8 mouse cellular contexts compared by ENCODE assay signal in genomic region chr1:156674195-156675000, GRCm38 (mm10). TPM values are rescaled to one million over a fixed set of nuclear protein-coding genes. Genes with fewer than 3 reads are reported as not detected.
A peak's percentile ranks its signal among the peaks of the same experiment; 100 is the strongest.
DNase-seq lines count a peak whose midpoint lies in the region; ATAC-seq lines count a peak whose summit lies in the region.

Gene Tor3a (minus strand): TSS chr1:156674356.

- peak within 1 kb of the TSS; percentile 57 for H3K9ac ChIP-seq in hindbrain, embryonic 11.5 days (ENCODE audit: low read depth, low read length)

- no peaks in the 10 kb centered on the region for H3K27me3 ChIP-seq in hindbrain, embryonic 11.5 days (ENCODE audit: control insufficient read depth, insufficient read depth, low read length)

- 8% methylated on average over 37 of the region's 37 CpGs for WGBS in hindbrain, embryonic 11.5 days

- H3K9me3 ChIP-seq in hindbrain, embryonic 11.5 days (ENCODE audit: control insufficient read depth, low read length) = no peaks in the 10 kb centered on the region

- H3K27ac ChIP-seq in hindbrain, embryonic 11.5 days (ENCODE audit: low read depth, low read length) = no peak within 1 kb of the TSS

- H3K36me3 ChIP-seq in hindbrain, embryonic 11.5 days (ENCODE audit: control insufficient read depth, insufficient read depth, low read length) = no peaks in the 10 kb centered on the region

- peak; percentile 76 for ATAC-seq in hindbrain, embryonic 11.5 days (ENCODE audit: low FRiP score)

- peak within 1 kb of the TSS; percentile 50 for H3K4me3 ChIP-seq in hindbrain, embryonic 11.5 days (ENCODE audit: low read depth, low read length)

- H3K4me2 ChIP-seq in hindbrain, embryonic 11.5 days (replicated peaks; ENCODE audit: low read depth, low read length) = peak within 1 kb of the TSS; percentile 98

- DNase-seq in NIH3T3 (ENCODE audit: low read depth) = peak; percentile 92
- peak; percentile 63 for DNase-seq in cerebellum, adult 8-10 months
- DNase-seq in forelimb bud, embryonic 11.5 days (ENCODE audit: low read depth, low spot score) = peak; percentile 48
- peak; percentile 77 for DNase-seq in hindbrain, embryonic 11.5 days (ENCODE audit: low spot score)
- peak; percentile 73 for DNase-seq in layer of hippocampus, adult 9-11 months
- DNase-seq in lung, postnatal 25 days (ENCODE audit: low spot score) = peak; percentile 85
- peak; percentile 86 for DNase-seq in ovary, postnatal 36 days (ENCODE audit: low spot score)
- DNase-seq in thymus, postnatal 36 days = peak; percentile 60 to 70

- H3K4me1 ChIP-seq in hindbrain, embryonic 11.5 days (replicated peaks; ENCODE audit: control insufficient read depth, insufficient read depth, low read length) = peaks cover 3% of the 10 kb centered on the region; the same call in 1 of the 2 replicates

RNA-seq across cellular contexts. Expression of gene Tor3a, which starts in this region (rescaled TPM):
- 5.5 and 6.5 TPM in 2 replicates for polyA plus RNA-seq in hindbrain, embryonic 11.5 days (2014; fragmentation: Nextera tagmentation; extraction: Ambion mirVana)
